Mouse (Mus musculus): ENCODE results near the gene Rft1. TPM values are rescaled to one million over a fixed set of nuclear protein-coding genes. Genes with fewer than 3 reads are reported as not detected.
A peak's percentile ranks its signal among the peaks of the same experiment; 100 is the strongest.

The Rft1 gene
- polyA plus RNA-seq, 1 experiment, result 18.1 TPM

- no peak overlapping the region for H3K27ac ChIP-seq (ENCODE audit: insufficient read depth, low read length)
- H3K9me3 ChIP-seq (replicated peaks; ENCODE audit: control insufficient read depth, insufficient read depth, low read length, poor library complexity, severe bottlenecking), result no peaks in the 10 kb centered on the region
- no peaks in the 10 kb centered on the region for H3K36me3 ChIP-seq (ENCODE audit: control insufficient read depth, insufficient read depth, low read length, poor library complexity, severe bottlenecking)
- no peaks in the 10 kb centered on the region for H3K4me1 ChIP-seq (ENCODE audit: control insufficient read depth, insufficient read depth, low read length)
- no peaks in the 10 kb centered on the region for H3K27me3 ChIP-seq (ENCODE audit: control insufficient read depth, insufficient read depth, low read length, poor library complexity, severe bottlenecking)
- no peak overlapping the region for H3K4me3 ChIP-seq (ENCODE audit: low read depth, low read length)
- TF ChIP-seq CTCF (IDR thresholded peaks at IDR 0.05; ENCODE audit: low read depth, low read length), result no peak
- TF ChIP-seq POLR2A (IDR thresholded peaks at IDR 0.05; ENCODE audit: insufficient read depth, low read length), result no peak
- TF ChIP-seq EP300 (IDR thresholded peaks at IDR 0.05; ENCODE audit: insufficient read depth, low read depth, low read length), result no peak
- H3K9ac ChIP-seq (ENCODE audit: low read depth, poor library complexity, severe bottlenecking), result no peak overlapping the region
These were observed 32.0 kb upstream of the Rft1 start for GRCm38 (mm10) chr14:30622130-30622529.

DNA sequence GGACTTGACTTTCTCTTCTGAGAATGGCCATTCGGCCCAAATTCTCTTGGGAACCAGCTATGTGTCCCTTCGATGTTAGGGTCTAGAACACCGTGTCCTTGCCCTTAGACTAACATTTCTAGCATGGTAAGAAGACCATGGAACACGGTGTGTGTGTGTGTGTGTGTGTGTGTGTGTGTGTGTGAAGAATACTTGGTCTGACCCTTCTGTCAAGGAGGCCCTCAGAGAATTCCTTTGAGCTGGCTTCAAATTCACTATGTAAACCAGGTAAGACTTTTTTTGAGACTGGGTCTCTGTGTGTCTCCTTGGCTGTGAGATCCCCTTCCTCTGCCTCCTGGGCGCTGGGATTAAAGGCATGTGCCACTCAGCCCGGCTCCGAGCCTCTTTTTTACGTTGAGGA lies 31.6 kb upstream of the Rft1 start:
- H3K36me3 ChIP-seq (ENCODE audit: control insufficient read depth, insufficient read depth, low read length, poor library complexity, severe bottlenecking), result no peaks in the 10 kb centered on the region
- no peak for TF ChIP-seq POLR2A (IDR thresholded peaks at IDR 0.05; ENCODE audit: insufficient read depth, low read length)
- TF ChIP-seq EP300 (IDR thresholded peaks at IDR 0.05; ENCODE audit: insufficient read depth, low read depth, low read length), result no peak
- H3K9ac ChIP-seq (ENCODE audit: low read depth, poor library complexity, severe bottlenecking), result no peak overlapping the region
- H3K4me1 ChIP-seq (ENCODE audit: control insufficient read depth, insufficient read depth, low read length), result no peaks in the 10 kb centered on the region
- H3K4me3 ChIP-seq (ENCODE audit: low read depth, low read length), result no peak overlapping the region
- H3K27ac ChIP-seq (ENCODE audit: insufficient read depth, low read length), result no peak overlapping the region
- no peaks in the 10 kb centered on the region for H3K27me3 ChIP-seq (ENCODE audit: control insufficient read depth, insufficient read depth, low read length, poor library complexity, severe bottlenecking)
- H3K9me3 ChIP-seq (replicated peaks; ENCODE audit: control insufficient read depth, insufficient read depth, low read length, poor library complexity, severe bottlenecking), result no peaks in the 10 kb centered on the region

- no peak for TF ChIP-seq EP300 (IDR thresholded peaks at IDR 0.05; ENCODE audit: insufficient read depth, low read depth, low read length)
- H3K4me1 ChIP-seq (ENCODE audit: control insufficient read depth, insufficient read depth, low read length), result no peaks in the 10 kb centered on the region
- H3K36me3 ChIP-seq (ENCODE audit: control insufficient read depth, insufficient read depth, low read length, poor library complexity, severe bottlenecking), result no peaks in the 10 kb centered on the region
- H3K9me3 ChIP-seq (replicated peaks; ENCODE audit: control insufficient read depth, insufficient read depth, low read length, poor library complexity, severe bottlenecking), result no peaks in the 10 kb centered on the region
- no peak overlapping the region for H3K4me3 ChIP-seq (ENCODE audit: low read depth, low read length)
- H3K27ac ChIP-seq (ENCODE audit: insufficient read depth, low read length), result no peak overlapping the region
- H3K27me3 ChIP-seq (ENCODE audit: control insufficient read depth, insufficient read depth, low read length, poor library complexity, severe bottlenecking), result no peaks in the 10 kb centered on the region
- no peak overlapping the region for H3K9ac ChIP-seq (ENCODE audit: low read depth, poor library complexity, severe bottlenecking)
These were observed 29.9 kb upstream of the Rft1 start for GRCm38 (mm10) chr14:30624277-30624721.

DNA sequence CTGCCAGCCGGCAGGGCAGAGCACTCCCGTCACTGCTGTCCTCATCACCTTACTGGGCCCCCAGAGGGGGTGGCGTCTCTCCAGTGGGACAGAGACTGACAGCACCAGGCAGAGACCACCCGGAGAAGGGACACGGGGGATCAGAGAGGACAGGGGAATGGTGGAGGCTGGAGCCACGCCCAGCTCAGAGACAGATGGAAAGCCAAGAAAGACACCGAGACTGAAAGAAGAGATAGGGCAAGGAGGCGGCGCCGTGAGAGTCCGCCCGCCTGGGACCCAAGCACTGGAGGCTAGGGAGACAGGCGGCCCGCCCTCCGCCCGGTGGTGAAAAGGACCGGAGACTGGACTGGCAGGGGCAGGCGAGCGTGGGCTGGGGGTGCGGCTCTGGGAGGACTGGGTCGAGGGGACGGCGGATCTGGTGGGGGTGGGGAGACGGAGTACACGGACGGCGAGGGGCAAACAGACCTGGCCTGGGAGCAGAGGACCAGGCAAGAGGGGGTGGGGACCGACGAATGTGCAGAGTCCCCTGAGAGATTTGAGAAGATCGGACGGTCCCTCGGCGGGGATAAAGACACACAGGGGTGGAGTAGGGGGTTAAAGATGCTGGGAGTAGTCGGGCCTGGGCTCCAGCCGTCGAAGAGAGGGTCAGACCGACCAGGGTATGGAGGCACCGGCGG lies 28.9 kb upstream of the Rft1 start:
- no peaks in the 10 kb centered on the region for H3K36me3 ChIP-seq (ENCODE audit: control insufficient read depth, insufficient read depth, low read length, poor library complexity, severe bottlenecking)
- peak overlapping the region; percentile 82 for H3K9ac ChIP-seq (ENCODE audit: low read depth, poor library complexity, severe bottlenecking)
- no peaks in the 10 kb centered on the region for H3K27me3 ChIP-seq (ENCODE audit: control insufficient read depth, insufficient read depth, low read length, poor library complexity, severe bottlenecking)
- H3K4me3 ChIP-seq (ENCODE audit: low read depth, low read length), result peak overlapping the region; percentile 73
- no peak overlapping the region for H3K27ac ChIP-seq (ENCODE audit: insufficient read depth, low read length)
- TF ChIP-seq POLR2A (IDR thresholded peaks at IDR 0.05; ENCODE audit: insufficient read depth, low read length) (no peak), EP300 (IDR thresholded peaks at IDR 0.05; ENCODE audit: insufficient read depth, low read depth, low read length) (no peak), CTCF (IDR thresholded peaks at IDR 0.05; ENCODE audit: low read depth, low read length) (no peak)
- no peaks in the 10 kb centered on the region for H3K9me3 ChIP-seq (replicated peaks; ENCODE audit: control insufficient read depth, insufficient read depth, low read length, poor library complexity, severe bottlenecking)
- H3K4me1 ChIP-seq (ENCODE audit: control insufficient read depth, insufficient read depth, low read length), result no peaks in the 10 kb centered on the region

GRCm38 (mm10) chr14:30625856-30626726 lies 28.1 kb upstream of the Rft1 start, which contains the start of gene Prkcd:
Gene Prkcd (minus strand): TSS chr14:30626210.
- H3K27me3 ChIP-seq (ENCODE audit: control insufficient read depth, insufficient read depth, low read length, poor library complexity, severe bottlenecking), result no peaks in the 10 kb centered on the region
- H3K9ac ChIP-seq (ENCODE audit: low read depth, poor library complexity, severe bottlenecking), result peak within 1 kb of the TSS; percentile 82
- H3K9me3 ChIP-seq (replicated peaks; ENCODE audit: control insufficient read depth, insufficient read depth, low read length, poor library complexity, severe bottlenecking), result no peaks in the 10 kb centered on the region
- TF ChIP-seq CTCF (IDR thresholded peaks at IDR 0.05; ENCODE audit: low read depth, low read length) (no peak), EP300 (IDR thresholded peaks at IDR 0.05; ENCODE audit: insufficient read depth, low read depth, low read length) (no peak), POLR2A (IDR thresholded peaks at IDR 0.05; ENCODE audit: insufficient read depth, low read length) (peak; percentile 47)
- H3K27ac ChIP-seq (ENCODE audit: insufficient read depth, low read length), result no peak within 1 kb of the TSS
- H3K4me3 ChIP-seq (ENCODE audit: low read depth, low read length), result peak within 1 kb of the TSS; percentile 73
- no peaks in the 10 kb centered on the region for H3K36me3 ChIP-seq (ENCODE audit: control insufficient read depth, insufficient read depth, low read length, poor library complexity, severe bottlenecking)
- no peaks in the 10 kb centered on the region for H3K4me1 ChIP-seq (ENCODE audit: control insufficient read depth, insufficient read depth, low read length)

Measured in ES-Bruce4 (cell line).